Mouse (Mus musculus): ENCODE measurements around the gene Sema3e. TPM values are rescaled to one million over a fixed set of nuclear protein-coding genes. Genes with fewer than 3 reads are reported as not detected.
A peak's percentile ranks its signal among the peaks of the same experiment; 100 is the strongest.

Sema3e gene
- 2.6 and 3.1 TPM in 2 replicates for polyA plus RNA-seq (2015; fragmentation: Nextera tagmentation; extraction: Ambion mirVana)

- H3K9me3 ChIP-seq (ENCODE audit: low read length): peaks cover 7% of the 10 kb centered on the region
- ATAC-seq (ENCODE audit: low FRiP score, low TSS enrichment): peak; percentile 91
- peak within 1 kb of the TSS; percentile 88 for H3K4me2 ChIP-seq (replicated peaks; ENCODE audit: low read depth, low read length)
- H3K4me1 ChIP-seq (ENCODE audit: insufficient read depth, low read length): 0 out of 2 replicates have a peak, but pooled peaks cover 4% of the 10 kb centered on the region
- WGBS: 1% methylated on average over 47 of the region's 47 CpGs
- H3K27ac ChIP-seq (ENCODE audit: low read length): no peak within 1 kb of the TSS
- peak within 1 kb of the TSS; percentile 55 for H3K4me3 ChIP-seq (ENCODE audit: low read length)
- no peaks in the 10 kb centered on the region for H3K27me3 ChIP-seq (ENCODE audit: insufficient read depth, low read length)
- H3K9ac ChIP-seq (replicated peaks; ENCODE audit: low read length): peak within 1 kb of the TSS; percentile 48
- H3K36me3 ChIP-seq (ENCODE audit: insufficient read depth, low read length): no peaks in the 10 kb centered on the region
These were observed at the start of gene Sema3e for GRCm38 (mm10) chr5:14025205-14026124. TSS of gene Sema3e (plus strand) at chr5:14025276.

GRCm38 (mm10) chr5:13977576-13977975, 47.5 kb upstream of the Sema3e start:
- H3K36me3 ChIP-seq (ENCODE audit: insufficient read depth, low read length): no peaks in the 10 kb centered on the region
- ATAC-seq (ENCODE audit: low FRiP score, low TSS enrichment): no peak
- H3K4me1 ChIP-seq (ENCODE audit: insufficient read depth, low read length): no peaks in the 10 kb centered on the region
- 23% methylated on average over 3 of the region's 3 CpGs for WGBS
- H3K4me2 ChIP-seq (replicated peaks; ENCODE audit: low read depth, low read length): no peak overlapping the region
- H3K27me3 ChIP-seq (ENCODE audit: insufficient read depth, low read length): no peaks in the 10 kb centered on the region
- no peaks in the 10 kb centered on the region for H3K9me3 ChIP-seq (ENCODE audit: low read length)
- H3K4me3 ChIP-seq (ENCODE audit: low read length): no peak overlapping the region
- H3K9ac ChIP-seq (replicated peaks; ENCODE audit: low read length): no peak overlapping the region
- no peak overlapping the region for H3K27ac ChIP-seq (ENCODE audit: low read length)

GRCm38 (mm10) chr5:13979156-13979555, 45.9 kb upstream of the Sema3e start:
- ATAC-seq (ENCODE audit: low FRiP score, low TSS enrichment): no peak
- no peak overlapping the region for H3K4me3 ChIP-seq (ENCODE audit: low read length)
- no peaks in the 10 kb centered on the region for H3K4me1 ChIP-seq (ENCODE audit: insufficient read depth, low read length)
- H3K27ac ChIP-seq (ENCODE audit: low read length): no peak overlapping the region
- H3K4me2 ChIP-seq (replicated peaks; ENCODE audit: low read depth, low read length): no peak overlapping the region
- H3K27me3 ChIP-seq (ENCODE audit: insufficient read depth, low read length): no peaks in the 10 kb centered on the region
- WGBS: 89% methylated on average over 4 of the region's 4 CpGs
- no peak overlapping the region for H3K9ac ChIP-seq (replicated peaks; ENCODE audit: low read length)
- H3K36me3 ChIP-seq (ENCODE audit: insufficient read depth, low read length): no peaks in the 10 kb centered on the region
- H3K9me3 ChIP-seq (ENCODE audit: low read length): no peaks in the 10 kb centered on the region

DNA sequence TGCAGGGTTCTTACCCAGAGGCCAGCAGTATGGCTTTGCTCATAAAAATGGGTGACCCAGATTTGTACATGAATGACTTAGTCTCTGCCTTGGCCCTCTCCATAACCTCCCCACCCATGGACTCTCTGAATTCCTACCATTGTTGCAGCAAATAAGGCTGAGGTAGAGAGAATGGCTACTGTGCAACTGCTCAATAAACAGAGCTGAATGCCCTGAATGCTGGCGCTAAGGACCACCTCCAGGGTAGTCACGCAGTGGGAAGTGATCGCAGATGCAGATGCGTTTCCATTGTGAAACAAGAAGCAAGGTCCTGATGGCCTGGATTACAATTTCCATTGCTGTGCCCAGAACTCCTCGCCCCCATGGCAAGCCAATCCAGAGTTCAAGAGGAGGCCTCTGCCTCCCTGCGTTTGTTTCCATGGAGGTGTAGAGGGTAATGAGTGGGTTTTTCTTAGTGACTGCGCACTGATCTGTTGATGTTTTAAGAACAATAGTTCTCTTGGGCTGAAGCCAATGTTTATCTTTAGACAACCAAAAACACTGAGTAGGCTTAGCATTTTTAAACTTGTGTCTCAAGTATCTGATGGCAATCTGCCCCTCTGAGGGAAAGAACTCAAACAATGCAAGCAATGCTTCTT, 42.5 kb upstream of the Sema3e start:
- 56% methylated on average over 7 of the region's 7 CpGs for WGBS
- no peaks in the 10 kb centered on the region for H3K9me3 ChIP-seq (ENCODE audit: low read length)
- H3K27ac ChIP-seq (ENCODE audit: low read length): no peak overlapping the region
- no peak for ATAC-seq (ENCODE audit: low FRiP score, low TSS enrichment)
- no peaks in the 10 kb centered on the region for H3K4me1 ChIP-seq (ENCODE audit: insufficient read depth, low read length)
- no peak overlapping the region for H3K4me3 ChIP-seq (ENCODE audit: low read length)
- no peak overlapping the region for H3K4me2 ChIP-seq (replicated peaks; ENCODE audit: low read depth, low read length)
- no peaks in the 10 kb centered on the region for H3K36me3 ChIP-seq (ENCODE audit: insufficient read depth, low read length)
- no peaks in the 10 kb centered on the region for H3K27me3 ChIP-seq (ENCODE audit: insufficient read depth, low read length)
- no peak overlapping the region for H3K9ac ChIP-seq (replicated peaks; ENCODE audit: low read length)

DNA sequence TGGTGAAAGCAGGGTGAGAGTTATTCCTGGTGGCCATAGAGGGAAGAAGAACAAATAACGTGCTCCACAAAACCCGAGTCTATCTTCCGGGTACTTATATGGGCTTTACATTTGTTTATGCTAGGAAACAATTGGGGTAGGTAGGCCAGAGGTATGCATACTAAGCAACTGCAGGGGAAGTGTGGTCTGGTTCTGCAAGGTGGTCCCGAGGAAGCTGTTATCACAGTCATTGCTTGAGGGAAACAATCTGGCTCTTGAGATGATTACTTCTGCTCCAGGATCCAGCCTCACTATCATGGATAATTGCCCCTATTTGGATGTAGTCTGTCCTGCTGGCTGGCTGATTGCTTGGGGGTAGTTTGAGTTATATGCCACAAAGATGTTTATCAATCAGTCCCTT, 41.5 kb upstream of the Sema3e start:
- WGBS: 74% methylated on average over 4 of the region's 4 CpGs
- Histone ChIP-seq H3K36me3 (ENCODE audit: insufficient read depth, low read length) (no peaks in the 10 kb centered on the region), H3K27me3 (ENCODE audit: insufficient read depth, low read length) (no peaks in the 10 kb centered on the region), H3K9ac (replicated peaks; ENCODE audit: low read length) (no peak overlapping the region), H3K4me2 (replicated peaks; ENCODE audit: low read depth, low read length) (no peak overlapping the region), H3K4me1 (ENCODE audit: insufficient read depth, low read length) (no peaks in the 10 kb centered on the region), H3K9me3 (ENCODE audit: low read length) (no peaks in the 10 kb centered on the region), H3K27ac (ENCODE audit: low read length) (no peak overlapping the region), H3K4me3 (ENCODE audit: low read length) (no peak overlapping the region)
- no peak for ATAC-seq (ENCODE audit: low FRiP score, low TSS enrichment)

DNA sequence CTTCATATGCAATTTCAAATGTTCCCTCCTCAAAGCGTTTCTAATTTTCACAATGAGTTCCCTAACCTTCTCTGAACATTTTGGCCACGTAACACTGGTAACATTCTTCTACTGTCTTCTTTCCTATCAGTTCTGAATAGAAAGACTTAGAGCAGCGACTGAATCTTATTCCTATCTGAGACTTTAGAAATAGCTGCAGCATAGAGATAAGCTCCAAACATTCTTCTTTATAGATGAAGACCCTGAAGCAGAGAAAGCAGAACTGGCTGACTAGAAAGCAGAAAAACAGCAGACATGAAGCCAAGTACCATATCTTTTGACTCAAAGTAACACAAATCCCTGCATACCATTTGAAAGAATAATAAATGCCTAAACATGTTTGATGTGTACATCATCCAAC, 39.4 kb upstream of the Sema3e start:
- no peaks in the 10 kb centered on the region for H3K27me3 ChIP-seq (ENCODE audit: insufficient read depth, low read length)
- 96% methylated on average over 3 of the region's 3 CpGs for WGBS
- ATAC-seq (ENCODE audit: low FRiP score, low TSS enrichment): no peak

GRCm38 (mm10) chr5:13987123-13987522, 38.0 kb upstream of the Sema3e start:
- 42% methylated on average over 1 of the region's 1 CpGs for WGBS
- H3K36me3 ChIP-seq (ENCODE audit: insufficient read depth, low read length): no peaks in the 10 kb centered on the region
- no peak overlapping the region for H3K9ac ChIP-seq (replicated peaks; ENCODE audit: low read length)
- H3K4me2 ChIP-seq (replicated peaks; ENCODE audit: low read depth, low read length): no peak overlapping the region
- no peaks in the 10 kb centered on the region for H3K27me3 ChIP-seq (ENCODE audit: insufficient read depth, low read length)
- no peak overlapping the region for H3K27ac ChIP-seq (ENCODE audit: low read length)
- ATAC-seq (ENCODE audit: low FRiP score, low TSS enrichment): no peak
- H3K9me3 ChIP-seq (ENCODE audit: low read length): no peaks in the 10 kb centered on the region
- H3K4me1 ChIP-seq (ENCODE audit: insufficient read depth, low read length): no peaks in the 10 kb centered on the region
- H3K4me3 ChIP-seq (ENCODE audit: low read length): no peak overlapping the region

More for the DNA sequence above, 39.4 kb upstream of the Sema3e start:
- H3K4me1 ChIP-seq (ENCODE audit: insufficient read depth, low read length): no peaks in the 10 kb centered on the region
- H3K4me3 ChIP-seq (ENCODE audit: low read length): no peak overlapping the region
- no peak overlapping the region for H3K4me2 ChIP-seq (replicated peaks; ENCODE audit: low read depth, low read length)
- no peak overlapping the region for H3K27ac ChIP-seq (ENCODE audit: low read length)
- H3K9me3 ChIP-seq (ENCODE audit: low read length): no peaks in the 10 kb centered on the region
- H3K36me3 ChIP-seq (ENCODE audit: insufficient read depth, low read length): no peaks in the 10 kb centered on the region
- no peak overlapping the region for H3K9ac ChIP-seq (replicated peaks; ENCODE audit: low read length)

DNA sequence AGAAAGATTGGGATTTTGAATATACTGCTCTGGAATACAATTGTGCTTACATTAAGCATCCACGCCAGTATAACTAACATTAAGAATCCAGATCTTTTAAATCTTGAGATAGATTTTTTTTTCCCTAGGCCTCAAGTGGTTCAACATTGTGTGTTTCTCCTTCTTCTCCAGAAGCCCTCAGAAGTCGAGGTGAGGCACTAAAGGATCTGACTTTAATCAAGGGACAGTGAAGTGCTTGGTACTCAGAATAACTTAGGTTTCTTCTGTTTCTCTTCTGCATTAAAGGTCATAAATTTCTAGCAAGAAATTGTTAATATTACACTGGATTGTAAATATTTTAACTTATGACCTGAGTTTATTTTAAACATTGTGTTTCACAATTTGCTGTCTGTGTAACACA, 37.1 kb upstream of the Sema3e start:
- Histone ChIP-seq H3K4me1 (ENCODE audit: insufficient read depth, low read length) (peaks cover 3% of the 10 kb centered on the region; the same call in 1 of the 2 replicates), H3K27me3 (ENCODE audit: insufficient read depth, low read length) (no peaks in the 10 kb centered on the region), H3K4me3 (ENCODE audit: low read length) (no peak overlapping the region), H3K9ac (replicated peaks; ENCODE audit: low read length) (no peak overlapping the region), H3K27ac (ENCODE audit: low read length) (no peak overlapping the region), H3K4me2 (replicated peaks; ENCODE audit: low read depth, low read length) (no peak overlapping the region), H3K36me3 (ENCODE audit: insufficient read depth, low read length) (no peaks in the 10 kb centered on the region), H3K9me3 (ENCODE audit: low read length) (no peaks in the 10 kb centered on the region)
- WGBS: 75% methylated on average over 2 of the region's 2 CpGs
- no peak for ATAC-seq (ENCODE audit: low FRiP score, low TSS enrichment)

GRCm38 (mm10) chr5:13992734-13993396, 32.2 kb upstream of the Sema3e start:
- H3K27me3 ChIP-seq (ENCODE audit: insufficient read depth, low read length): no peaks in the 10 kb centered on the region
- H3K9ac ChIP-seq (replicated peaks; ENCODE audit: low read length): no peak overlapping the region
- no peak overlapping the region for H3K4me3 ChIP-seq (ENCODE audit: low read length)
- no peaks in the 10 kb centered on the region for H3K9me3 ChIP-seq (ENCODE audit: low read length)
- H3K27ac ChIP-seq (ENCODE audit: low read length): no peak overlapping the region
- no peak overlapping the region for H3K4me2 ChIP-seq (replicated peaks; ENCODE audit: low read depth, low read length)
- 18% methylated on average over 11 of the region's 11 CpGs for WGBS
- peaks cover 5% of the 10 kb centered on the region; the same call in 1 of the 2 replicates for H3K4me1 ChIP-seq (ENCODE audit: insufficient read depth, low read length)
- H3K36me3 ChIP-seq (ENCODE audit: insufficient read depth, low read length): no peaks in the 10 kb centered on the region
- ATAC-seq (ENCODE audit: low FRiP score, low TSS enrichment): peak; percentile 51; the same call in 1 of the 2 replicates
